Mouse (Mus musculus): ENCODE measurements around the gene Bcor.

Gene Bcor

GRCm38 (mm10) chrX:12062121-12062931, 97.8 kb downstream of the Bcor start:
- no peak for DNase-seq

- no peak for DNase-seq
These were observed 99.3 kb downstream of the Bcor start for GRCm38 (mm10) chrX:12060848-12061247.

DNA sequence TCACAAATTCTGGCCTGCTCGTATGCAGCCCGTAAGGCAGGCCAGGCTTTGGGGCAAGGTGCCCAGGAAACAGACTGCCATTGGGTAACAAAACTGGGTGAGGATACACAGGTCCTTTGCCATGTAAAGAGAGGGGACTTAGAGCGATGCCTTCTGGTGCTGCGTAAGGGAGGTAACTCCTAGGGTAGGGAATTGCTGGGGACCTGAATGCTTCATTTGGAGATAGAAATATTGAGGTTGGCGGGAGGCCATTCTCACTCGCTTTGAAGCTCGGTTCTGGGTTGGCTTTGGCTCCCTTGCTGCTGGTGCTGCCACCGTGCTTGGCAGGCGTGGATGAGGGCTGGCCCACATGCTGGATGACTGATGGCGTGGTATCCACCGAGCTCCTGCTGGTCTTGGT, 102.9 kb downstream of the Bcor start:
- DNase-seq = no peak

DNA sequence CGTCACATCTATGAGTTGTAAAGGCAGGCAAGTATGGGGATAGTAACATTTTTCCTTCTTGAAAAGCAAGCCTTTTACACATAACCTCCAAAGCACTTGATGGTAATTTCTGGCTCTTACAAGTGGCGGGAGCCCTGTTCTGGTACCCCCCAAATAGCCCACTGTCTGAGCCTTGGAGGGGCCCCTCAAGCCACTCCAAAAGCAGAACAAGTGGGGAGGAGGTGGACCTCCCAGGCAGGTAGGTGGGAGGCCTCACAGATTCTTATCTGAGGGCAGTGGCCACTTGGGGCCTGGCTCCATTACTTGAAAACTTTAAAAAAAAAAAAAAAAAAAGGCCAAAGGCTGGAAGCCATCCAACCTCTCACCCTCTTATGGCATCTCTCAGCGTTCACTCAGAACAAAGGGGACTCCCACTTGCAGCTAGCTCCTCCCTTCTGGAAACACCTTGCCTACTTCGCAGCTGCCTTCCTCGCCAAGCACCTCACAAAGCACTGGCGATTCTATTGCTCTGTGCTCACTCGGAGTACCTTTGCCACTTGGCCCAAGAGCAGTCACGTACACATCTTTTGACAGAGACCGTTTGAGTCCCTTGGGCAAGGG, 106.7 kb downstream of the Bcor start:
- no peak for DNase-seq

DNA sequence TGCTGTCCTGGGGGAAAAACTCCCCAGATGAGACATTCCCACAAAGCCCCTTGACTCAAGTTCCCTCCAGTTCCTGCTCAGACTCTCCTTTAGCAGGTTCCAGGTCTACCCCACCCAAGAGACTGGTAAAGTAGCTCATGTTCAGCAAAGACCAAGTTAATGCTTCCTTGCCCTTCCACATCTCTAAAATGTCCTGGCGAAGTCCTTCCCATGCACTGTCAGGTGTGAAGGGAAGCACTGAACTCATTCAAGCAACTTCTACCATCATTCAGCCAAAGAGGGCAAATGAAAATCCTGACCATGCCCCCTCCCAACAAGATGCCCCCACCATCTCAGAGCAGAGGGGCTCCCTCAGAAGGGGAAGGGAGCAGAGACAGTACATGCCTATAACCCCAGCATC, 107.5 kb downstream of the Bcor start:
- no peak for DNase-seq

- DNase-seq = no peak
These were observed 111.4 kb downstream of the Bcor start for GRCm38 (mm10) chrX:12048721-12049120.

DNA sequence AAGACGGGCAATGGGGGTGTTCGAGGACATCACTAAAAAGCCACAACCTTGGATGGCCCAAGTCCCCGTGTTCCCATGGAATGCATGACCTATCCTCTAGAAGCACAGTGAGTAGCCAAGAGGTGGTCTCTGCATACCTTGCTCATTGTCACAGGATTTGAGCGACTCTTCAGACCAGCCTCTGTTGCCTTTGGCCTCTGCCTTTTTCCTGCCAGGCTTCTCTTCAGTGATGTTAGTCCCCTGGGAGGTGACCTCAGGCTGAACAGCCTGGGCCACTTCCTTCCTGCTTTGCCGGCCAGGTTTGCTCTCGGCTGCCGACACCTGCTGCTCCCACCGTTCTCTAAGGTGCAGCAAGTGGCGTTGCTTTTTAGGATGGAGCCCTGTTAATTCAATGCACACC, 112.0 kb downstream of the Bcor start:
- DNase-seq = no peak

DNA sequence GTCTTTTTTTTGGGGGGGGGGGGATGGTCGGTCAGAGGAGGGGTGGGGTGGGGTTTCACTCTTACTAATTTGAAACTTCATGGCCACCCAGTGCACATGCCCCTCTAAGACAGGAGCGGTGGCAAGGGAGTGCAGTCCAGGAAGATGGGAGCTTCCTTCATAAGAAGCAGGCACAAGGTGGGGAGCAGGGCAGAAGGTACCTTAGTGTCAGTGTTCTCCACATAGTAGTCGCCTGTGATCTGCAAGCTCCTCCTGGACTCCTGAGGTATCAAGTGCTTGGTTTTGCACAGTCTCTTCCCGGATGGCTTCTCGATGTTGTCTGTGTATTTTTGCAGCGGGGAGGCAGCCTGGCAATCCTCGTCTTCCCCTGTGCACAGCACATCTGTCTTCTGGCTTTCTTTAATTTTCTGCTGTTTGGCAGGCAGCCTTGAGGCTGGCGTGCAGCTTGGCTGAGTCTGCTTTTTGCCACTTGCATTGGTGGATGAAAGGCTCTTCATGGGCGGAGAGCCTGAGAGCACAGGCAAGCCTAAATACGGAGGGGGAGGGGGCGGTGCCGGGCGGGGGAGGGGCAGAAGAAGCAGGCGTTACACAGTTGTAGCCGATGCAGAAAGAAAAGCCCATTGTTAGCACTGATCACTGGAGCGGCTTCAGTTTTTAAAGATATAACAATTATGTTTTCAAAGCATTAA, 112.8 kb downstream of the Bcor start:
- DNase-seq = no peak

DNA sequence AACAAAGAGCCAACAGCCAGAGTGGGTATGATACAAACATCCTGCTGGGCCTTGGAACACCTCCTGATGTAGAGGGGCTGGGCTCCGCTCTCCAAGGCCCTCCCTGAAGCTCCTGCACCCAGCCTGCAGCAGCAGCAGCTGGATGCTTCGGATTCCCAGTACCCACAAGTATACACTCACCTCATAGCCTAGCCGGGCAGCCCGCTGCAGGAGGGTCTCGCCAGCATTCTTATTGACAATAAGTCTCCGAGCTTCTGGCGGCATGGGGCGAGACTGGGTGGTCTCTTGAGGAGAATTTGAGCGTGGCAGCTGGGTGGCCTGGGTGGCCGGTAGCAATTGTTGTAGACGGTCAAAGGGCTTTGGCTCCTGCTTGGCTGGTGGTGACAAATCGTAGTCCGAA, 113.5 kb downstream of the Bcor start:
- DNase-seq = no peak

GRCm38 (mm10) chrX:12043352-12043751, 116.8 kb downstream of the Bcor start:
- no peak for DNase-seq

DNA sequence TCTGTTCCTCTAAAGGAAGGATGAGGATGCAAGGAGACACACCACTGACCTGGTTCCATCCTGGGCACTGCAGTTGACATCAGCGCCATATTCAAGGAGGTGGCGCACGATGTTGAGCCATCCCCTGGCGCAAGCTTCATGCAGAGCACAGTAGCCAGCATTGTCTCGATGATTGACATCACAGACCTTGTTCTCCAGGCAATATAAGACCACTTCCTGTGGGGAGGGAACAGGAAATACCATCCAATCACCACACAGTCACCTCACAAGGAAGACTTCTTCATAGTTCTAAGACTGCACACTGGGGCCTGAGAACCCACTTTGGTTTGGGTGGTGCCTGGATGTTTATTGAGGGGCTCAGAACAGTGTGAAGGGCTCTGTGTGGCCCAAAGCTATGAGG, 118.7 kb downstream of the Bcor start:
- DNase-seq = no peak

DNA sequence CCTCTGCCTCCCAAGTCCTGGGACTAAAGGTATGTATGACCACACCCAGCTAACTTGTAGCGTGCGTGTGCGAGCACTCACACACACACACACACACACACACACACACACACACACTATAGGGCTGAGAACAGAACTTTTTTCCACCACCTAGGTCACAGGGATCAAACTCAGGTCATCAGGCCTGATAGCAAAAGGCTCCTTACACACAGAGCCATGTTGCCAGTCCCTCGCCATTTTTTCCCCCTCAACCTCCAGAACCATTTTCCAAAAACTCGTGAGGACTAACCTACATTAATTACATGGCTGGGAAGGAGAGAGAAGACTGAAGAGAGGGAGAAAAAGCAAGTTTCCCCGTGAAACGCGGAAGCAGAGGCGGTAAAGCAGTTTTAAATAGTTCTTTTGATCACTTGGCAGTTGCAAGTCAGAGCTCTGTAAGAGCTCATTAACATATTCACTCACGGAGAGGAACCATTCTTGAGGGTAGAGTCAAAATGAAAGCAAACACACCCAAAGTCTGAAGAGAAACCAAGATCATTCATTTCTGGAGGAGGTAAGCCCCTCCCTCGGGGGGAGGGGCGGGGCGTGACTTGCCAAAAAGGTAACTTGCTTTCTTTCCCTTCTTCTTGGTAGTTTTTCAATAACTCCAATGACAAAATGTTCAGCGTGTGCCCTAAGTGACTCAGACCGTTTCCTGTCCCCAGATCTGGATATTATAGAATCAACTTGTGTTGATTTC, 145.3 kb downstream of the Bcor start:
- no peak for DNase-seq

DNA sequence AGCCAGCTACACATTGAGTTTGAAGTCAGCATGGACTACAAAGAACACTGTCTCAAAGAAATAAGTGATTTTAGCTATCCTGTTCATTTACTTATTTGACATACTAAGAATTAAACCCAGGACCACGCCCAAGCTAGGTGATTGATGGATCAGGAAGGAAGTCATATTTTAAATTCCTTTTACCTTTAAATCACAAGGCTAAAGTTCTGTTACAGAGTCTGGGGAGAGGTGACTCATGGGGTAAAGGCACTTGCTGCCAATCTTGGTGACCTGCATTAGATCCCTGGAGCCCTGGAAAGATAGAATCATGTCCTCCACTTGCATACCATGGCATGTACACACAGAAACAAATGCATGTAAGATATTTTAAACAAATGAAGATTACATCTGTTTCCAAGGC, 149.5 kb downstream of the Bcor start:
- DNase-seq = no peak

- DNase-seq = no peak
These were observed 151.1 kb downstream of the Bcor start for GRCm38 (mm10) chrX:12009046-12009445.

- no peak for DNase-seq
These were observed 152.2 kb downstream of the Bcor start for GRCm38 (mm10) chrX:12007832-12008540.

- DNase-seq = peak; percentile 86
These were observed 153.0 kb downstream of the Bcor start for GRCm38 (mm10) chrX:12006882-12007753.

DNA sequence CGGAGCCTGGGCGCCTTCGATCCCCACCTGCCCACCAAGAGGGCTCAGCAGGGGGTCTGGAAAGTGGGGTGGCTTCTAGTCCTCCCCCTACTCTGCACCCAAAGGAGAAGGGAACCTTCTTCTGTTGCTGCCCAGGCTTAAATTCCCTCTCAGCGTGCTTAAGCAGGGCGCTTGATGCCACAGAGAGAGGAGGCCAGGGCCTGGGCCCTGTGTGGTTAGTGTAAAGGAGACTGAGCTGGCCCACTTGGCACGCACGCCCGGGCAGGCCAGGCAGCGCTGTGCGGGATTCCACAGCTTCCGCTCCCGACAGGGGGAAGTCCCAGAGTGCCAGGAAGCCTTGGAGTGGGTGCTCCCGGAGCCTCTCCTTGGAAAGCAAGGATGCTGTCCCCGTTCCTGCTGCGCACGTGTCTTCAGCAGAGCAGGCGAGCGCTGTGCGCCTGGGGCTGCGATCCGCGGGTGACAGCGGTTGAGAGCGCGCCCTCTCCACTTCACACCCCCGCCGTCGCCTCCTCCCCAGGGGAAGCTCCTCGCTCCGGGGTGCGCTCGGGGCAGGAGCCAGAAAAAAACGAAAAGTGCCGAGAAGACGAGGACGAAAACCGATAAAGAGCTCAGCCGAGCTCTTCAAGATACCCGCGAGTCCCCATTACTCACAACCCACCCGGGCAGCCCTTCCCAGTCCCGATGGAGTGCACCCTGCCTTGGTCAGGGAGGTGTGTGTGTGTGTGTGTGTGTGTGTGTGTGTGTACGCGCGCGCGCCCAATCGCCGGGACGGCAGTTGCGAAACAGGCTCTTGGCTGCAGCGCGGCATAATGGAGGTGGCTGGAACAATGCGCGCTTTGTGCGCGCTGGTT, 153.9 kb downstream of the Bcor start:
- peak; percentile 71 for DNase-seq

- peak; percentile 84 for DNase-seq
These were observed 154.7 kb downstream of the Bcor start for GRCm38 (mm10) chrX:12005181-12006030.

- no peak for DNase-seq
These were observed 155.7 kb downstream of the Bcor start for GRCm38 (mm10) chrX:12004416-12004815.

GRCm38 (mm10) chrX:12003947-12004346, 156.2 kb downstream of the Bcor start:
- no peak for DNase-seq

All from liver (tissue).